Mouse (Mus musculus) forebrain, embryonic 11.5 days (tissue): ENCODE results near the gene Tulp4. TPM values are rescaled to one million over a fixed set of nuclear protein-coding genes. Genes with fewer than 3 reads are reported as not detected.
"Not testable (repeated sequence)": the region's sequence is repeated elsewhere in the genome, so short reads cannot be mapped to it uniquely, and the experiment has no call there.

ENCODE experiments used
- ATAC-seq: fragments of 200-750 bp; cut with Nextera tagmentation; replicated peaks from 2 replicates; pipeline ENCODE4 v1.8.0; 2017; ENCODE audit warnings: moderate TSS enrichment; ENCODE audit not compliant: low FRiP score
- DNase-seq: peaks from one replicate; pipeline ENCODE4 v3.0.0-alpha.2; 2017; ENCODE audit warnings: low spot score
- H3K27ac ChIP-seq: fragments of 300-500 bp; sonication (generic); 2 replicates; pipeline ENCODE4 v1.5.1; 2014; ENCODE audit warnings: low read depth, low read length
- H3K27me3 ChIP-seq: fragments of 300-500 bp; sonication (generic); 2 replicates; pipeline ENCODE4 v1.6.1; 2014; ENCODE audit warnings: mild to moderate bottlenecking, low read length, mixed read lengths; ENCODE audit not compliant: control insufficient read depth, insufficient read depth
- H3K36me3 ChIP-seq: fragments of 300-500 bp; sonication (generic); 2 replicates; pipeline ENCODE4 v1.6.1; 2014; ENCODE audit warnings: mild to moderate bottlenecking, low read length, moderate library complexity, mixed read lengths; ENCODE audit not compliant: control insufficient read depth, insufficient read depth
- H3K4me1 ChIP-seq: fragments of 300-500 bp; sonication (generic); replicated peaks from 2 replicates; pipeline ENCODE4 v1.6.1; 2014; ENCODE audit warnings: low read length, mixed read lengths; ENCODE audit not compliant: control insufficient read depth, insufficient read depth
- H3K4me2 ChIP-seq: fragments of 300-500 bp; sonication (generic); 2 replicates; pipeline ENCODE4 v1.6.1; 2014; ENCODE audit warnings: low read depth, mild to moderate bottlenecking, low read length, moderate library complexity, mixed read lengths; ENCODE audit not compliant: severe bottlenecking
- H3K4me3 ChIP-seq: fragments of 300-500 bp; sonication (generic); 2 replicates; pipeline ENCODE4 v1.5.1; 2014; ENCODE audit warnings: low read depth, low read length
- H3K9ac ChIP-seq: fragments of 300-500 bp; sonication (generic); 2 replicates; pipeline ENCODE4 v1.6.1; 2014; ENCODE audit warnings: low read length
- H3K9me3 ChIP-seq: fragments of 300-500 bp; sonication (generic); 2 replicates; pipeline ENCODE4 v1.6.1; 2016; ENCODE audit warnings: low read length, mixed read lengths; ENCODE audit not compliant: control insufficient read depth
- WGBS: fragments of 180-500 bp; shearing (Covaris S2); extraction: QIAGEN DNeasy Blood & Tissue Kit; methylation state at CpG from one replicate; pipeline ENCODE4 v1.1.7; 2014; 5-methylcytosine and 5-hydroxymethylcytosine counted together
- polyA plus RNA-seq: library from polyadenylated mRNA; unstranded; fragments of >200 nt; fragmentation: Nextera tagmentation; extraction: Ambion mirVana; gene quantifications from 2 replicates; pipeline ENCODE4 v1.2.1, GENCODE M21; 2014

Tulp4 gene
- polyA plus RNA-seq, 1 experiment from 2014 or later, result 110 TPM

GRCm38 (mm10) chr17:6280513-6280912 lies 174.3 kb downstream of the Tulp4 start:
- H3K9ac ChIP-seq, H3K27ac ChIP-seq, H3K27me3 ChIP-seq, ATAC-seq, H3K9me3 ChIP-seq, H3K4me3 ChIP-seq, H3K36me3 ChIP-seq, H3K4me1 ChIP-seq, H3K4me2 ChIP-seq: not testable (repeated sequence)
- peak; percentile 9 for DNase-seq
- WGBS, result 93% methylated on average over 19 of the region's 19 CpGs

- not testable (repeated sequence) for H3K4me2 ChIP-seq, DNase-seq, H3K27me3 ChIP-seq, H3K4me3 ChIP-seq, ATAC-seq, H3K27ac ChIP-seq, H3K9ac ChIP-seq, H3K36me3 ChIP-seq, H3K9me3 ChIP-seq, H3K4me1 ChIP-seq
- 92% methylated on average over 7 of the region's 10 CpGs for WGBS
Measured at GRCm38 (mm10) chr17:6283137-6283536, 176.9 kb downstream of the Tulp4 start.

- not testable (repeated sequence) for H3K4me3 ChIP-seq, H3K36me3 ChIP-seq, H3K27me3 ChIP-seq, H3K27ac ChIP-seq, ATAC-seq, H3K9ac ChIP-seq, H3K4me1 ChIP-seq, H3K9me3 ChIP-seq, H3K4me2 ChIP-seq, DNase-seq
- WGBS, result 90% methylated on average over 5 of the region's 5 CpGs
Measured at GRCm38 (mm10) chr17:6286169-6286568, 179.9 kb downstream of the Tulp4 start.

- not testable (repeated sequence) for H3K4me2 ChIP-seq, H3K4me3 ChIP-seq, H3K36me3 ChIP-seq, H3K4me1 ChIP-seq, ATAC-seq, DNase-seq, H3K27me3 ChIP-seq, H3K9ac ChIP-seq, H3K9me3 ChIP-seq, H3K27ac ChIP-seq
- 94% methylated on average over 9 of the region's 12 CpGs for WGBS
Measured at GRCm38 (mm10) chr17:6289045-6289444, 182.8 kb downstream of the Tulp4 start.

- not testable (repeated sequence) for H3K27me3 ChIP-seq, H3K4me3 ChIP-seq, H3K9me3 ChIP-seq, DNase-seq, H3K9ac ChIP-seq, H3K4me1 ChIP-seq, H3K4me2 ChIP-seq, H3K27ac ChIP-seq, H3K36me3 ChIP-seq
- peak; percentile 21; the same call in 1 of the 2 replicates for ATAC-seq
- WGBS, result no CpG with 5 or more reads among the region's 5 CpGs
Measured at GRCm38 (mm10) chr17:6293882-6294281, 187.6 kb downstream of the Tulp4 start.

GRCm38 (mm10) chr17:6297060-6297795 lies 191.0 kb downstream of the Tulp4 start:
- H3K4me2 ChIP-seq, H3K27ac ChIP-seq, H3K27me3 ChIP-seq, H3K9me3 ChIP-seq, H3K4me3 ChIP-seq, H3K36me3 ChIP-seq, ATAC-seq, H3K9ac ChIP-seq, H3K4me1 ChIP-seq: not testable (repeated sequence)
- peak; percentile 6 for DNase-seq
- WGBS, result 89% methylated on average over 9 of the region's 15 CpGs

GRCm38 (mm10) chr17:6300190-6300863 lies 194.1 kb downstream of the Tulp4 start:
- not testable (repeated sequence) for H3K9me3 ChIP-seq, H3K36me3 ChIP-seq, H3K4me2 ChIP-seq, H3K4me3 ChIP-seq, H3K27ac ChIP-seq, H3K27me3 ChIP-seq, ATAC-seq, DNase-seq, H3K4me1 ChIP-seq, H3K9ac ChIP-seq
- WGBS, result 76% methylated on average over 4 of the region's 12 CpGs
